Mouse (Mus musculus) bone marrow, adult 2 months (tissue): Measurements from ENCODE around the gene Tmem91.
A peak's percentile ranks its signal among the peaks of the same experiment; 100 is the strongest.

Source experiments
- CTCF ChIP-seq: fragments of 200-500 bp; IDR thresholded peaks from 2 replicates; pipeline ENCODE4 v1.5.1; 2011; ENCODE audit warnings: low read length, control low read depth; ENCODE audit not compliant: control insufficient read depth, insufficient read depth
- POLR2A ChIP-seq: fragments of 200-500 bp; IDR thresholded peaks from 2 replicates; pipeline ENCODE4 v1.6.1; 2011; ENCODE audit warnings: low read depth, mild to moderate bottlenecking, control low read depth, low read length, borderline replicate concordance; ENCODE audit not compliant: control insufficient read depth

DNA sequence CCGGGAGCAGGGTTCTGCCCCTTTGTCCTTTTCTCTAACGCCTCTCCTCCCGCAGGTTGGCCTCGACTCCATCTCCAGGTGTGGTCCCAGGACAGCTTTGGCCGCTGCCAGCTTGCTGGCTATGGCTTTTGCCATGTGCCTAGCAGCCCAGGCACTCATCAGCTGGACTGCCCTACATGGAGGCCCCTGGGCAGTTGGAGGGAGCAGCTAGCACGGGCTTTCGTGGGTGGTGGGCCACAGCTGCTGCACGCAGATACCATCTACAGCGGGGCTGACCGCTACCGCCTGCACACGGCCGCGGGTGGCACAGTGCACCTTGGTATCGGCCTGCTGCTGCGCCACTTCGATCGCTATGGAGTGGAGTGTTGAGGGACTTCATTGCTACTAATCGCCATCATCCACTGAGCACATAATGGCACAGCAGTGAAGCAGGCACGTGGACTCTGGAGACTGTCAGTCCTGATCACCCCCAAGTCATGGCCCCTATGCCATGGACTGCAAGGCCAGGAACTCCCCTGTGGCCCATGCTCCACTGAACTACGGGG lies 11.0 kb upstream of the Tmem91 start:
- TF ChIP-seq POLR2A: 0 out of 2 replicates have a peak, but pooled peaks have one; percentile 35
- TF ChIP-seq CTCF: no peak
